Mouse (Mus musculus): ENCODE results near the gene Taf15. TPM values are rescaled to one million over a fixed set of nuclear protein-coding genes. Genes with fewer than 3 reads are reported as not detected.

Gene Taf15
- total RNA-seq (2021) = 10 to 100 TPM; 33.7 to 33.8 TPM

GRCm38 (mm10) chr11:83472324-83473234, at the start of gene Taf15:
Taf15 (plus strand) TSS chr11:83473086.
- peak; percentile 97 for DNase-seq (ENCODE audit: low spot score)
- intact Hi-C loops (cut with DNase I) = loop anchor here (1.0 kb wide), 1 partner anchor 29 kb away; no protein-coding TSS in a partner anchor

DNA sequence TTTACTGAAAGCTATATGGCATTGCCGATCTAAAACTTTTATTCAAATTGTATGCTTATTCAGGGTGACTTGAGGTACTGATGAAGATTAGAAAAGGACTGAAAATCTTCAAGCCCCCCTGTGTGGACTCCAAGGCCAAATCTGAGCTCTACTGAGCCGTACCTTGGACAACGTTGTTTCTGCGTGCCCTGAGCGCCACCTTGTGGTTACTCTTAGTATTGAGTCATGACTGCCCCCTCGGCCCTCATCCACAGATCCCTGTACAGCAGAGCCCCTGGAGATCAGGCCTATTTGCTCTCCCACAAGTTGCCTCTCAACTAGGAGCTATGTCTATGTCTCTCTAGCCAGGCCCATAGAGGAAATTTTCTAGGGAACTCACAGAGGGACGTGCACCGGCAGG, 48.2 kb upstream of the Taf15 start:
- intact Hi-C loops (cut with DNase I) = loop anchor here (1.0 kb wide), 2 partner anchors 67 to 97 kb away; no protein-coding TSS in a partner anchor
- DNase-seq (ENCODE audit: low spot score) = no peak

GRCm38 (mm10) chr11:83426964-83427363, 45.9 kb upstream of the Taf15 start:
- intact Hi-C loops (cut with DNase I) = no loop called here
- DNase-seq (ENCODE audit: low spot score) = no peak

- intact Hi-C loops (cut with DNase I) = no loop called here
Measured at GRCm38 (mm10) chr11:83429355-83429754, 43.5 kb upstream of the Taf15 start, which contains the start of gene Gas2l2. Gas2l2 (minus strand) TSS chr11:83429455.

GRCm38 (mm10) chr11:83432533-83432932, 40.4 kb upstream of the Taf15 start:
- no peak for DNase-seq (ENCODE audit: low spot score)
- intact Hi-C loops (cut with DNase I) = no loop called here

More at GRCm38 (mm10) chr11:83429355-83429754, 43.5 kb upstream of the Taf15 start, which contains the start of gene Gas2l2:
- DNase-seq (ENCODE audit: low spot score) = no peak

DNA sequence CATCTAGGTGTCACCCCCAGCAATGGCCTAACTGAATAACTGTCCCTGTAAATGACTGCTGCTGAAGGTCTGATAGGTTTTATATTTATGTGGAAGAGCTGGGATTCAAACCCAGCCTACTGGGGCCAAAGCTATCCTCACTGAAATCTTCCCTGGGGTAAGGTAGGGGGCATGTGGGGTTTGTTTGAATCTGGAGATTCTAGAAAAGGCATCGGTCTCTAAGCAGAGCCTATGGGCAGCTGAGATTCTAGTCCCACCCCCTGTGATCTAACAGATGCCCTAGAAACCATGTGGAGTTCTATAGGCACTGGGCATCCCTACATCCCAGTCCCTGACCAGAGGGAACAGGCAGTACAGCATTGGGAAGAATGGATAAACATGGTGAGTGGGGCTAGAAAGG, 35.5 kb upstream of the Taf15 start, which contains the start of gene 1700020L24Rik:
Gene 1700020L24Rik (plus strand): TSS at position 301 of the 400 bp plus-strand sequence.
- intact Hi-C loops (cut with DNase I) = no loop called here
- DNase-seq (ENCODE audit: low spot score) = no peak

- intact Hi-C loops (cut with DNase I) = loop anchor here (2.0 to 5.0 kb wide), 2 partner anchors 118 to 299 kb away; no protein-coding TSS in a partner anchor
- no peak for DNase-seq (ENCODE audit: low spot score)
Measured at GRCm38 (mm10) chr11:83439426-83440060, 33.3 kb upstream of the Taf15 start.

DNA sequence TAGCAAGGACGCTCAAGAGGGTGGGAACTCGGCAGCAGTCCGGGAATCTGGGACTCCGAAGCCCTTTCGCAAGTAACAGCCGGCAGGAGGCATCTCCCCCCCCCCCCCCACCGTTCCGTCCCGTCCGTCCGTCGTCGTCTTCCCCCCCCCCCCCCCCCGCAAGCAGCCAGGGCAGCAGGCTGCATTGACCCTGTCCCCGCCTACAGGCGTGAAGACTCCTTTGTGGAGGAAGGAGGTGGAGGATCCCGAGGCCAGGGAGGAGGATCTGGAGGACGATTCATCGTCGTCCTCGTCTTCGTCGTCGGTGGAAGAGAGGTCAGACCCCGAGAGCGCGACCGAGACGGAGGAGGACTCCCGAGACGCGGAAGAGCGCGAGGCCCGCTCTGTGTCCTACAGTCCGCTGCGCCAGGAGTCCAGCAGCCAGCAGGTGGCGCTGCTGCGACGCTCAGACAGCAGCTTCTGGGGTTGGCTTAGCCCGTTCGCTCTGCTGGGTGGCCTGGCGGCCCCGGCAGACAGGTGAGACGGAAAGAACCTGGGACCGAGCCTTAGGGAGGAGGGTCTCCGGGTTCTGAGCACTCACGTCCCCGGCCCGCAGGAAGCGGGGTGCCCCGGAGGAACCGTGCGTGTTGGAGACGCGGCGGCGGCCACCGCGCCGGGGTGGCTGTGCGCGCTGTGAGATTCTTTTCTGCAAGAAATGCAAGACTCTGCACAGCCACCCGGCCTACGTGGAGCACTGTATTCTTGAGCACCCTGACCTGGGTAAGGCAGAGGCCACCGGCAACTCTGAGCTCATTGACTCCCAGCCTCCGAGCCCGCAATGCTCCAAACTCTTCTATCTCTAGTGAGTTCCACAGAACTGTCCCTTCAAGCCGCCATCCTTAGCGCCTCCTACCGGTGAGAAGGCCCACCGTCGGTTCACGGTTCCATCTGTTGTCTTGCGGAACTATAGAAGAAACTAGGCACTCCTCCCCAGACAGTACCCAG, 32.5 kb upstream of the Taf15 start:
- intact Hi-C loops (cut with DNase I) = loop anchor here (2.0 to 5.0 kb wide), 2 partner anchors 117 to 298 kb away; no protein-coding TSS in a partner anchor
- DNase-seq (ENCODE audit: low spot score) = peak; percentile 70

GRCm38 (mm10) chr11:83441235-83441634, 31.7 kb upstream of the Taf15 start:
- peak; percentile 50 for DNase-seq (ENCODE audit: low spot score)
- intact Hi-C loops (cut with DNase I) = loop anchor here (2.0 to 5.0 kb wide), 2 partner anchors 116 to 298 kb away; no protein-coding TSS in a partner anchor

GRCm38 (mm10) chr11:83442596-83443267, 30.2 kb upstream of the Taf15 start:
- intact Hi-C loops (cut with DNase I) = loop anchor here (1.0 to 5.0 kb wide), 2 partner anchors 30 to 115 kb away; no protein-coding TSS in a partner anchor
- no peak for DNase-seq (ENCODE audit: low spot score)

DNA sequence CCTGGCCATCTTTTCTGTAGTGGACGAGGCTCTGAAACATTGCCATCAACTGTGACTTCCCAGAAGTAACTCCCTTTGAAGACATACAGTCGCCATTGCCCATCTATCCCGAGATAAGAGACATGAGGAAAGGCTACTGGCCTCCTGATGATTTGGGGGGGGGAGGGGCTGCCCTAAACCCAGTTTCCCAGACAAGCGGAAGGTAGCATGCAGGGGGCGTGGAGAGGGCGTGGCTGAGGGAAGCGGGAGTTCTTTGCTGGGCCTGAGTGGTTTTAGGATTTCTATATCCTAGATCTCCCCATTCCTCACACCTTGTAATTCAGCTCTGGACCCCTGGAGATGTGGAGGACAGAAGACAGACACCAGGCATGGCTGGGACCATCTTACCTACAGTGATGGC, 29.1 kb upstream of the Taf15 start:
- no peak for DNase-seq (ENCODE audit: low spot score)
- intact Hi-C loops (cut with DNase I) = loop anchor here (1.0 to 5.0 kb wide), 2 partner anchors 28 to 113 kb away; no protein-coding TSS in a partner anchor

DNA sequence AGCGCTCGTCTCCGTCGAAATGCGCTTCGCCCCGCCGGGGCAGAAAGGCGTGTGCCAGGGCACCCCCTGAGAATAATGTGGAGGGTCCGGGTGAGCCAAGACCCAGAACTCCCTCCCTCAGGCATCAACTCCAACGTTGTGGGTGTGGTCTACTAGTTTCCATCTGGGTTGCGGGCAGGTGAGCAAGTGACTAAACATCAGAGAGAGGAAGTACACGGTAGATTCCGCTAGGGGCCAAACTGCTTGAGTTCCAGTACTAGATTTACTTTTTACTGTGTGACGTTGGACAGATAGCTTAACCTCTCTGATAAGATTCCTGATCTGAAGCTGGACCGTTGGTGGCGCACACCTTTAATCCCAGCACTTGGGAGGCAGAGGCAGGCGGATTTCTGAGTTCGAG, 27.9 kb upstream of the Taf15 start:
- intact Hi-C loops (cut with DNase I) = no loop called here
- no peak for DNase-seq (ENCODE audit: low spot score)

- intact Hi-C loops (cut with DNase I) = no loop called here
- no peak for DNase-seq (ENCODE audit: low spot score)
Measured at GRCm38 (mm10) chr11:83447612-83448011, 25.3 kb upstream of the Taf15 start.

- intact Hi-C loops (cut with DNase I) = no loop called here
Measured at GRCm38 (mm10) chr11:83448021-83448926, 24.6 kb upstream of the Taf15 start.

DNA sequence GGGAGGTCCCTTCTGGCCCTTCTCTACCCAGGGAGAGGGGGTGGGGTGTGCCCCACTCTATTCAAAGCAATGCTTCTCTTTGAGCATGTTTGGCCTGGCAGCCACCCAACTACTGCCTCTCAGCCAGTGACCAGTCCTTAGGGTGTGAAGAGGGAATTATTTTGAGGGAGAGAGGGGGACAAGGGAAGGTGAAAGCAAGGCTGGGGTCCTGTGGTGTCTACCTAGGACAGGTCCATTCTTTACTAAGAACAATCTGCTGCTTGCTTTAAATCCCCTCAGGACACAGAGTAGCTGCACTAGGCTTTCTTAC, 24.0 kb upstream of the Taf15 start:
- DNase-seq (ENCODE audit: low spot score) = no peak
- intact Hi-C loops (cut with DNase I) = no loop called here

More at GRCm38 (mm10) chr11:83448021-83448926, 24.6 kb upstream of the Taf15 start:
- DNase-seq (ENCODE audit: low spot score) = no peak

DNA sequence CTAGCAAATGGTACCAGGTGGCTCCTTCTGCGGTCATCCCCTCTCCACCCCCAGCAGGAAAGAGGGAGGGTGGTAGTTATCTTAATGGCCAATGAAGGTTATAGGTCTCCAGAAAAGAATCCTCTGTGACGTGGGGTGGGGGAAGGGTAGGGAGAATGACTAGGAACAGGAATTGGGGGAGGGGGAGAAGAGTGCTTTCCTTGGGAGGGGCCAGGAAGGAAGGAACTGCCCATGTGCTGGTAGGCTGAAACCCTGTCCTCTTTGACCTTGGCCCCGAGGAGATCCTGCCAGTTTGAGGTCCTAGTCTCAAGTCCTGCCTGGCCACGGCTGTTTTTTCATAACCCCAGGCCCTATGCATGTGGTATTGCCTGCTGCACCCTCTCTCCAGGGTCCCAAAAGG, 23.6 kb upstream of the Taf15 start:
- DNase-seq (ENCODE audit: low spot score) = no peak
- intact Hi-C loops (cut with DNase I) = no loop called here

GRCm38 (mm10) chr11:83450550-83450949, 22.3 kb upstream of the Taf15 start:
- intact Hi-C loops (cut with DNase I) = no loop called here
- no peak for DNase-seq (ENCODE audit: low spot score)

GRCm38 (mm10) chr11:83451281-83451680, 21.6 kb upstream of the Taf15 start:
- DNase-seq (ENCODE audit: low spot score) = no peak
- intact Hi-C loops (cut with DNase I) = no loop called here

Data from heart, postnatal 25 days (tissue).